Mouse (Mus musculus) mesoderm, embryonic 11.5 days (tissue): ENCODE data around the gene Dcp1b.
A peak's percentile ranks its signal among the peaks of the same experiment; 100 is the strongest.

Source experiments
- DNase-seq: peaks from one replicate; pipeline ENCODE4 v3.0.0-alpha.2; 2012; ENCODE audit warnings: low read depth, low spot score

The Dcp1b gene

GRCm38 (mm10) chr6:119175078-119175853 is at the start of gene Dcp1b:
Gene Dcp1b (plus strand): TSS chr6:119175253.
- DNase-seq: peak; percentile 94

DNA sequence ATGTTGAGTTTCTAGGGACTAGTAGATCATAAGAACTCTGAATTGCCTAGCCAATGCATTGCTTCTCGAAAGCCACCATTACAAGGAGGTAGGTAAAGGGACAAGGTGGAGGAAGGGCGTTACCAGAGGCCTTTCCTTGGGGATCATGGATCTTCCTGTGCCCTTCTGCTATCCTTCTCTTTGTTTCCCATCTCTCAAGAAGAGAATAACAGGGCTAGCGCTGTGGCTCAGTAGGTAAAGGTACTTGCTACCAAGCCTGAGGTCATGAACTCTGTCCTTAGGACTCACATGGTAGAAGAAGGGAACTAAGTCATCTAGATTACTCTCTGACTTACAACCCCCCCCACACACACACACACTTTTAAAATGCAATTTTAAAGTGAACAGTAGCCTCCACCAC is 48.1 kb upstream of the Dcp1b start:
- DNase-seq: no peak

DNA sequence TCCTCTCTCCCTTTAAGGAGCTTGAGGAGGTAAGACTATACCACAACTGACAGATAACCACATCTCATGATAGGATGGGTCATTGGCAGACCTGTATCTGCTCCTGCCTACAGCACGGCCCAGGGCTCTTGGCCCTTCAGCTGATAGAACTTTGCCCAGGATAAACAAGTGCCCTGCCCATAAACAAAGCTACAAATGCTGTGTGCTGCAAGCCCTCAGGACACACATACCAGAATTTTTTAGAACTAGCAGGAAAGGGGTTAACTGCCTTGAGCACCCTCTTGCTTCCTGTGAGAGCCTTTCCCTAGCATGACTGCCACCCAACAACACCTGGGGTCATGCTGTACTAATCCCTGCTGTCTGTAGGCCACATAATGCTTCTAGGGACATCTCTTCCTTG is 47.0 kb upstream of the Dcp1b start:
- DNase-seq: no peak

GRCm38 (mm10) chr6:119128521-119128920 is 46.5 kb upstream of the Dcp1b start:
- DNase-seq: no peak

- DNase-seq: no peak
Measured at GRCm38 (mm10) chr6:119129664-119130063, 45.4 kb upstream of the Dcp1b start.

- no peak for DNase-seq
Measured at GRCm38 (mm10) chr6:119132111-119132735, 42.8 kb upstream of the Dcp1b start.

GRCm38 (mm10) chr6:119132863-119133262 is 42.2 kb upstream of the Dcp1b start:
- DNase-seq: no peak

DNA sequence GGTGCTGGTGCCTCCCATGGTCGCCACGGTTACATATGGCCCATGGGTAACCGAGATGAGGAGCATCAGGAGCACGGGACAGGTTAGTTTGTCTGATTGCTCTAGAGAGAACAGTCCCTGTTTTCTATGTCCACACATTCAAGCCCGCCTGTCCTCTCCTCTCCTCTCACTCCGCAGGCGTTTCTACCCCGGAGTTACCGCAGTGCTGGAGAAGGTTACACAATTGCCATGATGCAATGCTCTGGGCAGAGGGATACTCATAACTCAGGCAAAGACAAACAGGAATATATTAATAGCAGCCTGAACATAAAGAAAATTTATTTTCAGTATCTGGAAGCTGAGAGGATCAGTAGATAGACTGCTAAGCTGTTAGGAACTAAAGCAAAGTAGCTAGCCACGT is 37.3 kb upstream of the Dcp1b start:
- DNase-seq: no peak

GRCm38 (mm10) chr6:119139561-119139960 is 35.5 kb upstream of the Dcp1b start:
- DNase-seq: no peak

GRCm38 (mm10) chr6:119145109-119145508 is 29.9 kb upstream of the Dcp1b start:
- DNase-seq: no peak

GRCm38 (mm10) chr6:119165677-119166076 is 9.4 kb upstream of the Dcp1b start:
- no peak for DNase-seq

DNA sequence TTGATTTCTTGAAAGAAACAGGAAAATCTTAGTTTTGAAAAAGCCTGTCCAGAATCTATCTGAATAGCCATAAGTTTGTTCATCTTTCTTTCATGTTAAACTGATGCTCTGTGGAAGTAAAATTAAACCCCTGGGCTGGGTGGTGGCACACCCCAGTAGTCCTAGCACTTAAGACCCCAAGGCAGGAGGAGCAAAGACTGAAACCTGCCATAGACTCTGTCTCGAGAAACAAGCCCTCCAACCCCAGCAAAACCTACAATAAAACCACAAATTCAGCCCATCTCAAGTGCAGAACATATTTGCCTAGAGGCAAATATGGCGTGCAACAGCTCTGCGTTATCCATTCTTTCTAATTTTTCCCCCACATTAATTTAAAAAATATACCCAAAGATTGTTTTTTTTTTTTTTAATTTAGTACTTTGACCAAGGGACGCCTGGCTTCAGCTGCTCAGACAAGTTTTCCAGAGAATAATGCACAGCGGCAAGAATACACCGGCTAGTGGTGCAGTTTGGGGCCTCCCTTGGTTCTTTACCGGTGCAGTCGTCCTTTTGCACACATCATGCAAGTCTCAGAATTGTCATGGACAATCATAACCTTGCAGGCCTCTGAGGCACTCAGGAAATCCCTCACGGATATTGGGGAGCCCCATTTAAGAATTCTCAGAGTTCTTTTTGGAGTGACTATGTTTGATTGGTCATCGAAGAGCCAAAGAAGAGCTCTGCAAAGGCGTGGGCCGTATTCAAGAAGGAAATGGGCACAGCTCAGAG is 562 bp upstream of the Dcp1b start:
- no peak for DNase-seq

- DNase-seq: no peak
Measured at GRCm38 (mm10) chr6:119176103-119176502, 1.1 kb downstream of the Dcp1b start.

DNA sequence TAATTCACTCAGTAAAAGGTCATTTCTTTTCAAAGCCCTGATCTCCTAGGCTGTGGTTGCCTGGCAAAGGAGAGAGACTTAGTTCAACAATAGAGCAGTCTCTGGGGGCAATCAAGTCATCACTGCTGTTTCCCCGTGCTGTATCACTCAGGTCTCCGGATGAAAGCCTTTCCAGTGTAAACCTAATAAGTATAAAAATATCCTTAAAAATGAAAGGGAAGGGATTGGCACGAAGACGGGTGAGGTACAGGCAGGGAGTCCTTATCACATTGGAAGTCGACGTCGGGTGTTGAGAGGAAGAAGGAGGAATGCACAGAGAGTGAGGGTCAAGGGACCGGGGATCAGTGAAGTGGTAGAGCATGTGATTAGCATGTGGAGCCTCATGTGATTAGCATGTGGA is 2.0 kb downstream of the Dcp1b start:
- no peak for DNase-seq

GRCm38 (mm10) chr6:119180188-119180587 is 5.1 kb downstream of the Dcp1b start:
- DNase-seq: no peak

GRCm38 (mm10) chr6:119182211-119182610 is 7.2 kb downstream of the Dcp1b start:
- DNase-seq: no peak

GRCm38 (mm10) chr6:119183781-119184180 is 8.7 kb downstream of the Dcp1b start:
- no peak for DNase-seq

DNA sequence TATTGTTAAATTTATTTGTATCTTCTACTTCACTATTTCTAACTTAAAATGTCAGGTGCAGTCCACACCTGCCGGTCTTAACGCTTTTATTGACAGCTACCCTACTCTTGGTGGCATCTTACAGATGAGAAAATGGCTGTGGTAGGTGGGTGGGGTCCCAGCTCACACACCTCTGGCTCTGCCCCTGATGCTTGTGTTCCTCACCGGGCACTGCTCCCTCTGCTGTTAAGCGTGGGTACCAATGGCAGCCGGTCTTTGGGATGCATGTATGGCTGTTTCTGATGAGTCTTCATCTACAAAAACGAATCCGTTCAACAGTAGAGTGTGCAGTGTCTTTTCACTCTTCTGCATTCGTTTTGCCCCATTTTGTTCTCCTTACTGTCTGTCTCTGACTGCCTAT is 11.6 kb downstream of the Dcp1b start:
- DNase-seq: no peak

GRCm38 (mm10) chr6:119187631-119188030 is 12.6 kb downstream of the Dcp1b start:
- no peak for DNase-seq

DNA sequence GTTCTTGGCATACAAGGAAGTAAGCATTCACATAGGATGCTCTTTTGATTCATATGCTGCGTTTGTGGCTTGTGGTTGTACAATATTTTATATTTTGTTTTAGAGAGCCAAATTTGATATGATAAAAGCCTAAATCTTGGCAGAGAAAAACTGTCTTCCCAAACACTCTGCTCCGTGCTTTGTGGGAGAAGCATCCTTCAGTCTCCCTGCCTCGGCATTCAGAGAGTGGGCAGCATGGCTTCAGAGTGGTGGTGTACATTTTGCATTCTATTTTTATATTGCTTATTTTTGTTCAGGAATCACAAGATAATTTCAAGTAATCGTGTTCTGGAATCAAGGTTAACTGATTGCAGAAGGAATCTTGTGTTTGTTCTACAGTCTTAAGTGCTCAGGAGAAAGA is 16.4 kb downstream of the Dcp1b start:
- DNase-seq: no peak

- no peak for DNase-seq
Measured at GRCm38 (mm10) chr6:119193571-119194154, 18.6 kb downstream of the Dcp1b start.

DNA sequence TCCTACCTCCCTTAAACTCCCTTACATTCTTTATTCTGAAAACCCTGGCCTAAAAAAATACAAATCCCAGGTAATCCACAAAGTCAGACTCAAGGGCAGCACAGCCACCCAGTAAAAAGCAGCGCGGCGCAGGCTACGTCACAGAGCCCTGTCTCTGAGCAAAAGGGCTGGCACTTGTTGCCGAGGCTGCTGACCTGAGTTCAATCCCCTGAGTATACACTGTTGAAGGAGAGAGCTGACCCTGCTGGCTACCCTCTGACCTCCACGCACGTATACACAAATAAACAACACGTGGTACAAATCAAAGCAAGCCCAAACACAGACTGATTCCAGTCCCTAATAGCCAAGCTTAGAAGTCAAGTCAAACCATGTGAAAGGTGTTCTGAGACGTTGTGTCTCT is 19.1 kb downstream of the Dcp1b start:
- no peak for DNase-seq
